Mouse (Mus musculus) small intestine, adult 2 months (tissue): ENCODE data around the gene Exd1. TPM values are rescaled to one million over a fixed set of nuclear protein-coding genes. Genes with fewer than 3 reads are reported as not detected.

Experiments used
- H3K27ac ChIP-seq: fragments of 200-500 bp; 2 replicates; pipeline ENCODE4 v1.5.1; 2012; ENCODE audit warnings: low read depth, low read length, control low read depth, inconsistent platforms; ENCODE audit not compliant: insufficient read depth
- H3K27me3 ChIP-seq: fragments of 200-500 bp; 2 replicates; pipeline ENCODE4 v1.6.1; 2012; ENCODE audit warnings: mild to moderate bottlenecking, moderate library complexity, low read length, inconsistent platforms; ENCODE audit not compliant: control insufficient read depth, insufficient read depth
- H3K36me3 ChIP-seq: fragments of 200-500 bp; 2 replicates; pipeline ENCODE4 v1.6.1; 2012; ENCODE audit warnings: mild to moderate bottlenecking, low read length, control low read depth, inconsistent platforms; ENCODE audit not compliant: control insufficient read depth, insufficient read depth
- H3K4me1 ChIP-seq: fragments of 200-500 bp; 2 replicates; pipeline ENCODE4 v1.6.1; 2012; ENCODE audit warnings: low read length, inconsistent platforms, mixed read lengths; ENCODE audit not compliant: control insufficient read depth, insufficient read depth, insufficient read length
- H3K4me3 ChIP-seq: fragments of 200-500 bp; 2 replicates; pipeline ENCODE4 v1.5.1; 2012; ENCODE audit warnings: low read depth, mild to moderate bottlenecking, control low read depth, inconsistent platforms, low read length, moderate library complexity
- CTCF ChIP-seq: fragments of 200-500 bp; IDR thresholded peaks from 2 replicates; pipeline ENCODE4 v1.5.1; 2012; ENCODE audit warnings: low read depth, mild to moderate bottlenecking, control low read depth, inconsistent platforms, low read length, moderate library complexity, mixed read lengths; ENCODE audit not compliant: insufficient replicate concordance, insufficient read length; ENCODE audit errors: extremely low read depth
- POLR2A ChIP-seq: fragments of 200-500 bp; IDR thresholded peaks from 2 replicates; pipeline ENCODE4 v1.6.1; 2012; ENCODE audit warnings: low read depth, mild to moderate bottlenecking, control low read depth, inconsistent platforms, low read length, moderate library complexity
- WGBS: fragments of 180-500 bp; shearing (Covaris S2); methylation state at CpG from one replicate; pipeline ENCODE4 v1.1.7; 2018; 5-methylcytosine and 5-hydroxymethylcytosine counted together
- polyA plus RNA-seq: library from polyadenylated mRNA; depleted of rRNA; stranded (reverse); fragments of >200 nt; gene quantifications from 2 replicates; pipeline ENCODE4 v1.2.3, GENCODE M21; 2012

The Exd1 gene
- polyA plus RNA-seq, 1 experiment: 0.09 TPM

- TF ChIP-seq POLR2A: no peak
- TF ChIP-seq CTCF: no peak
- H3K36me3 ChIP-seq: peaks cover 17% of the 10 kb centered on the region
- H3K27me3 ChIP-seq: no peaks in the 10 kb centered on the region
- H3K4me3 ChIP-seq: no peak overlapping the region
- WGBS: 18% methylated on average over 7 of the region's 7 CpGs
- peak overlapping the region; percentile 58 for H3K27ac ChIP-seq
- H3K4me1 ChIP-seq: peaks cover 11% of the 10 kb centered on the region
Measured at GRCm38 (mm10) chr2:119558737-119559340, 11.4 kb upstream of the Exd1 start.

- Histone ChIP-seq H3K27ac (no peak overlapping the region), H3K4me1 (peaks cover 13% of the 10 kb centered on the region), H3K4me3 (no peak overlapping the region), H3K36me3 (peaks cover 12% of the 10 kb centered on the region), H3K27me3 (no peaks in the 10 kb centered on the region)
- TF ChIP-seq CTCF (no peak), POLR2A (no peak)
- WGBS: 84% methylated on average over 3 of the region's 3 CpGs
Measured at GRCm38 (mm10) chr2:119558039-119558438, 10.6 kb upstream of the Exd1 start.

GRCm38 (mm10) chr2:119549678-119550077 is 2.3 kb upstream of the Exd1 start:
- Histone ChIP-seq H3K36me3 (no peaks in the 10 kb centered on the region; the same call in 1 of the 2 replicates), H3K27ac (no peak overlapping the region), H3K4me3 (no peak overlapping the region), H3K27me3 (no peaks in the 10 kb centered on the region), H3K4me1 (peaks cover 6% of the 10 kb centered on the region; the same call in 1 of the 2 replicates)
- WGBS: 60% methylated on average over 2 of the region's 2 CpGs
- TF ChIP-seq POLR2A: no peak
- TF ChIP-seq CTCF: no peak

- TF ChIP-seq CTCF (no peak), POLR2A (no peak)
- no peaks in the 10 kb centered on the region for H3K27me3 ChIP-seq
- H3K36me3 ChIP-seq: no peaks in the 10 kb centered on the region
- WGBS: 26% methylated on average over 5 of the region's 5 CpGs
- H3K4me1 ChIP-seq: peaks cover 4% of the 10 kb centered on the region; the same call in 1 of the 2 replicates
- H3K4me3 ChIP-seq: no peak overlapping the region
- H3K27ac ChIP-seq: peak overlapping the region; percentile 58; the same call in 1 of the 2 replicates
Measured at GRCm38 (mm10) chr2:119548691-119549090, 1.3 kb upstream of the Exd1 start.

- no peak overlapping the region for H3K4me3 ChIP-seq
- peaks cover 4% of the 10 kb centered on the region; the same call in 1 of the 2 replicates for H3K4me1 ChIP-seq
- under 1% methylated on average over 3 of the region's 3 CpGs for WGBS
- peak overlapping the region; percentile 78; the same call in 1 of the 2 replicates for H3K27ac ChIP-seq
- no peaks in the 10 kb centered on the region for H3K27me3 ChIP-seq
- TF ChIP-seq POLR2A (no peak), CTCF (no peak)
- no peaks in the 10 kb centered on the region for H3K36me3 ChIP-seq
Measured at GRCm38 (mm10) chr2:119548371-119548660, 889 bp upstream of the Exd1 start.

- no peaks in the 10 kb centered on the region for H3K36me3 ChIP-seq
- WGBS: under 1% methylated on average over 30 of the region's 30 CpGs
- peak overlapping the region; percentile 53 for H3K4me3 ChIP-seq
- H3K27ac ChIP-seq: peak overlapping the region; percentile 69
- peaks cover 2% of the 10 kb centered on the region; the same call in 1 of the 2 replicates for H3K4me1 ChIP-seq
- no peaks in the 10 kb centered on the region for H3K27me3 ChIP-seq
- TF ChIP-seq CTCF (peak; percentile 95), POLR2A (no peak)
Measured at GRCm38 (mm10) chr2:119546848-119547521, 442 bp downstream of the Exd1 start.

- no peak overlapping the region for H3K27ac ChIP-seq
- H3K4me1 ChIP-seq: no peaks in the 10 kb centered on the region; the same call in 1 of the 2 replicates
- H3K27me3 ChIP-seq: no peaks in the 10 kb centered on the region
- 67% methylated on average over 2 of the region's 2 CpGs for WGBS
- TF ChIP-seq CTCF (no peak), POLR2A (no peak)
- no peak overlapping the region for H3K4me3 ChIP-seq
- no peaks in the 10 kb centered on the region for H3K36me3 ChIP-seq
Measured at GRCm38 (mm10) chr2:119543656-119544055, 3.8 kb downstream of the Exd1 start.
